Mouse (Mus musculus) stomach, postnatal 0 days (tissue): ENCODE measurements around the gene Cdh4.

Experiments
- CTCF ChIP-seq: IDR thresholded peaks from 2 replicates; pipeline ENCODE4 v1.5.1; 2016; ENCODE audit warnings: antibody characterized with exemption, low read depth, mild to moderate bottlenecking, moderate library complexity
- EP300 ChIP-seq: optimal IDR thresholded peaks from 2 replicates; pipeline ENCODE3; 2016; ENCODE audit warnings: antibody characterized with exemption

- no peak for TF ChIP-seq CTCF
- TF ChIP-seq EP300: no peak
Measured at GRCm38 (mm10) chr2:179662739-179663138, 220.5 kb downstream of the Cdh4 start.
